Mouse (Mus musculus): ENCODE measurements around the gene Gdpd4. TPM values are rescaled to one million over a fixed set of nuclear protein-coding genes. Genes with fewer than 3 reads are reported as not detected.

The Gdpd4 gene
- polyA plus RNA-seq, 1 experiment from 2014 or later = not detected

DNA sequence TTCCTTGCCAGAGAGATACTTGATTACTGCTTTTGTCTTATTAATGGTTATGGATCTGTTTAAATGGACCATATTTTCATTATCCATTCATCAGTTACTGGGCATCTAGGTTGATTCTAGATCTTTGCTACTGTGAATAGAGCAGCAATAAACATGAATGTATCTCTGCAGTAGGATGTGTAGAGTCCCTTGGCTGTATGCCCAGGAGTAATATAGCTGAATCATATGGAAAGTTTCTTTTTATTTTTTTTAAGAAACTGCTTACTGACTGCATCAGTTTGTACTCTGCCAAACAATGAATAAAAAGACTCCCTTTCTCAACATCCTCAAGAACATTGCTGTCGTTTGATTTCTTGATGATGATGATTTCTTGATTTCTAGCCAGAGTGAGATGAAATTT, 6.1 kb downstream of the Gdpd4 start:
- Histone ChIP-seq H3K27me3 (replicated peaks; ENCODE audit: insufficient read depth, low read length) (no peaks in the 10 kb centered on the region), H3K9ac (replicated peaks; ENCODE audit: low read depth) (no peak overlapping the region), H3K36me3 (ENCODE audit: insufficient read depth, low read length) (no peaks in the 10 kb centered on the region), H3K4me3 (ENCODE audit: low read depth, low read length) (no peak overlapping the region), H3K4me2 (replicated peaks; ENCODE audit: low read depth, low read length) (no peak overlapping the region), H3K9me3 (ENCODE audit: low read length) (no peaks in the 10 kb centered on the region), H3K27ac (ENCODE audit: low read length) (no peak overlapping the region), H3K4me1 (ENCODE audit: insufficient read depth, low read depth, low read length) (no peaks in the 10 kb centered on the region)
- TF ChIP-seq CTCF (IDR thresholded peaks at IDR 0.05) (no peak), EP300 (IDR thresholded peaks at IDR 0.05) (no peak)
- ATAC-seq = no peak
- no peak for DNase-seq (ENCODE audit: low spot score)
- 44% methylated on average over 1 of the region's 1 CpGs for WGBS

DNA sequence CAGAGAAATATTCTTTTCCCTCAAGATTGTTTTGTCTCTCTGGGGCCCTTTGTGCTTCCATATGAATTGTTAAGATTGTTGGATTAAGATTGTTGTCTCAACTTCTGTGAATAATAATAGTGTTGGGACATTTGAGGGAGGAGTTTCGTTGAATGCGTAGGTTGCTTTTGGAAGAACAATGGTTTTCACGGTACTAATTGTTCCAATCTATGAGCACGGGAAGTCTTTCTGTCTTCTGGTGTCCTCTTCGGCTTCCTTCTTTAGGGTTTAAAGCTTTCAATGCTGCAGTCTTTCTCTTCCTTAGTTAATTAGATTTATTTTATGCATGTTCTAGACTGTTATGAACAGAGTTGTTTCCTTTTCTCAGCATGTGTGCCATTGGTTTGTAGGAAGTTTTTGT, 7.2 kb downstream of the Gdpd4 start:
- no peaks in the 10 kb centered on the region for H3K27me3 ChIP-seq (replicated peaks; ENCODE audit: insufficient read depth, low read length)
- H3K36me3 ChIP-seq (ENCODE audit: insufficient read depth, low read length) = no peaks in the 10 kb centered on the region
- no peak overlapping the region for H3K4me3 ChIP-seq (ENCODE audit: low read depth, low read length)
- H3K4me2 ChIP-seq (replicated peaks; ENCODE audit: low read depth, low read length) = no peak overlapping the region
- no peak overlapping the region for H3K27ac ChIP-seq (ENCODE audit: low read length)
- H3K9ac ChIP-seq (replicated peaks; ENCODE audit: low read depth) = no peak overlapping the region
- WGBS = 75% methylated on average over 5 of the region's 5 CpGs
- H3K9me3 ChIP-seq (ENCODE audit: low read length) = no peaks in the 10 kb centered on the region
- H3K4me1 ChIP-seq (ENCODE audit: insufficient read depth, low read depth, low read length) = no peaks in the 10 kb centered on the region
- peak; percentile 36 for DNase-seq (ENCODE audit: low spot score)
- 0 out of 2 replicates have a peak, but pooled peaks have one; percentile 9 for ATAC-seq
- TF ChIP-seq CTCF (IDR thresholded peaks at IDR 0.05) (no peak), EP300 (IDR thresholded peaks at IDR 0.05) (peak; percentile 93)

- TF ChIP-seq CTCF (IDR thresholded peaks at IDR 0.05) = no peak
- no peak for TF ChIP-seq EP300 (IDR thresholded peaks at IDR 0.05)
- H3K27ac ChIP-seq (ENCODE audit: low read length) = no peak overlapping the region
- H3K4me2 ChIP-seq (replicated peaks; ENCODE audit: low read depth, low read length) = no peak overlapping the region
- no peak overlapping the region for H3K9ac ChIP-seq (replicated peaks; ENCODE audit: low read depth)
- no peaks in the 10 kb centered on the region for H3K36me3 ChIP-seq (ENCODE audit: insufficient read depth, low read length)
- DNase-seq (ENCODE audit: low spot score) (no peak), ATAC-seq (no peak)
- no peaks in the 10 kb centered on the region for H3K9me3 ChIP-seq (ENCODE audit: low read length)
- H3K4me3 ChIP-seq (ENCODE audit: low read depth, low read length) = no peak overlapping the region
- no peaks in the 10 kb centered on the region for H3K27me3 ChIP-seq (replicated peaks; ENCODE audit: insufficient read depth, low read length)
- no peaks in the 10 kb centered on the region for H3K4me1 ChIP-seq (ENCODE audit: insufficient read depth, low read depth, low read length)
- 72% methylated on average over 1 of the region's 1 CpGs for WGBS
These were observed 24.7 kb downstream of the Gdpd4 start for GRCm38 (mm10) chr7:97944485-97944884.

DNA sequence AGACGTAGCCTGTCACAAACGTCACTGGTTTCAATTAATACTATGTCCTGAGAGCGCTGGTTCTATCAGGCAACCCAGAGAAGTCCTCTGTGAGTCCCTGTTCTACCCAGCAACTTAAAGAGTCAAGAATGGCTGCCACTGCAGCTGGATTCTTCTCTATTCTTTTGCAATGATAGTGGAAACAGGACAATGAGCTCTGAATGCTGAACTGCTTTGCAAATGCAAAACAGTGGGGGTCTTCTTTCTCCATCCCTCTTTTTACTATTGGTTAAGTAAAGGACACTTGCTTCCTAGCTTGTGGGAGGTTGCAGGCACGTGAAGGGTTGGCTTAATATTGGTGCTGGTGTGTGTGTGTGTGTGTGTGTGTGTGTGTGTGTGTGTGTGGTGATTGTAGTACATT, 52.7 kb downstream of the Gdpd4 start:
- H3K4me3 ChIP-seq (ENCODE audit: low read depth, low read length) = no peak overlapping the region
- H3K27ac ChIP-seq (ENCODE audit: low read length) = no peak overlapping the region
- no peaks in the 10 kb centered on the region for H3K9me3 ChIP-seq (ENCODE audit: low read length)
- 35% methylated on average over 4 of the region's 4 CpGs for WGBS
- no peaks in the 10 kb centered on the region for H3K4me1 ChIP-seq (ENCODE audit: insufficient read depth, low read depth, low read length)
- no peak for ATAC-seq
- no peak for DNase-seq (ENCODE audit: low spot score)
- no peaks in the 10 kb centered on the region for H3K36me3 ChIP-seq (ENCODE audit: insufficient read depth, low read length)
- H3K27me3 ChIP-seq (replicated peaks; ENCODE audit: insufficient read depth, low read length) = no peaks in the 10 kb centered on the region
- no peak overlapping the region for H3K4me2 ChIP-seq (replicated peaks; ENCODE audit: low read depth, low read length)
- no peak for TF ChIP-seq EP300 (IDR thresholded peaks at IDR 0.05)
- no peak for TF ChIP-seq CTCF (IDR thresholded peaks at IDR 0.05)
- H3K9ac ChIP-seq (replicated peaks; ENCODE audit: low read depth) = no peak overlapping the region

- H3K27ac ChIP-seq (ENCODE audit: low read length) = no peak overlapping the region
- ATAC-seq (peak; percentile 81), DNase-seq (ENCODE audit: low spot score) (peak; percentile 82)
- H3K4me3 ChIP-seq (ENCODE audit: low read depth, low read length) = no peak overlapping the region
- no peak overlapping the region for H3K4me2 ChIP-seq (replicated peaks; ENCODE audit: low read depth, low read length)
- WGBS = 23% methylated on average over 1 of the region's 1 CpGs
- no peaks in the 10 kb centered on the region for H3K27me3 ChIP-seq (replicated peaks; ENCODE audit: insufficient read depth, low read length)
- TF ChIP-seq EP300 (IDR thresholded peaks at IDR 0.05) (no peak), CTCF (IDR thresholded peaks at IDR 0.05) (peak; percentile 91)
- no peaks in the 10 kb centered on the region for H3K9me3 ChIP-seq (ENCODE audit: low read length)
- H3K36me3 ChIP-seq (ENCODE audit: insufficient read depth, low read length) = no peaks in the 10 kb centered on the region
- no peak overlapping the region for H3K9ac ChIP-seq (replicated peaks; ENCODE audit: low read depth)
- no peaks in the 10 kb centered on the region for H3K4me1 ChIP-seq (ENCODE audit: insufficient read depth, low read depth, low read length)
These were observed 57.7 kb downstream of the Gdpd4 start for GRCm38 (mm10) chr7:97977463-97977862.

- no peak overlapping the region for H3K4me3 ChIP-seq (ENCODE audit: low read depth, low read length)
- no peak overlapping the region for H3K9ac ChIP-seq (replicated peaks; ENCODE audit: low read depth)
- DNase-seq (ENCODE audit: low spot score) = peak; percentile 73
- no peaks in the 10 kb centered on the region for H3K9me3 ChIP-seq (ENCODE audit: low read length)
- no peaks in the 10 kb centered on the region for H3K36me3 ChIP-seq (ENCODE audit: insufficient read depth, low read length)
- no peak overlapping the region for H3K27ac ChIP-seq (ENCODE audit: low read length)
- TF ChIP-seq CTCF (IDR thresholded peaks at IDR 0.05) = peak; percentile 70
- TF ChIP-seq EP300 (IDR thresholded peaks at IDR 0.05) = 0 out of 2 replicates have a peak, but pooled peaks have one; percentile 26
- no peaks in the 10 kb centered on the region for H3K27me3 ChIP-seq (replicated peaks; ENCODE audit: insufficient read depth, low read length)
- H3K4me2 ChIP-seq (replicated peaks; ENCODE audit: low read depth, low read length) = no peak overlapping the region
- 35% methylated on average over 13 of the region's 13 CpGs for WGBS
- no peaks in the 10 kb centered on the region for H3K4me1 ChIP-seq (ENCODE audit: insufficient read depth, low read depth, low read length)
- ATAC-seq = peak; percentile 89
These were observed 64.5 kb downstream of the Gdpd4 start for GRCm38 (mm10) chr7:97984108-97984834.
